Mouse (Mus musculus) CH12F3 (cell line): ENCODE measurements around the gene Olfr520.
"Not testable (repeated sequence)": the region's sequence is repeated elsewhere in the genome, so short reads cannot be mapped to it uniquely, and the experiment has no call there.

ENCODE experiments used
- in situ Hi-C: fragments of 300-500 bp; cut with MboI; formaldehyde crosslinking; loops from 2 replicates; pipeline ENCODE4 v1.14.3; 2020; ENCODE audit warnings: low sequenced_read_pairs

Olfr520 gene

GRCm38 (mm10) chr7:99710476-99710875, 19.6 kb upstream of the Olfr520 start:
- in situ Hi-C loops = no loop called here

DNA sequence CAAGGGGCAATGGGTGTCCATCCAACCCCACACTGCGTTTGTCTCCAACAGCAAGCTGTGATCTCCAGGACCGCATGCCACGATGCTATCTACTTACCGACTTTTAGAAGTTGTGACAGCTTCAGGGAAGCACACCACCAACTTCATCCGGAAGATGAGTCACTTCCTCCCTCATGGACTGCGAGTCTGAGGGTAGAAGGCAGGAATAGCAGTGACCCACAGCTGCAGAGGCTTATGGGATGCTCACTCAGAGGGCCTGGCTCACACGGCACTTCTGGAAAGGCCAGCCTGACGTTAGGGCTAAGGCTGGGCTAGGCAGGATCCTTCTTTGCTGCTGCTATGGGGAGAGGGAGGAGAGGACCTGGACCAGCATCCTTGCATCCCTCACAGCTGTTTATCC, 18.9 kb upstream of the Olfr520 start, which contains the start of gene Slco2b1:
Gene Slco2b1, minus strand, starts transcription at position 175 of the 400 bp plus-strand sequence.
- in situ Hi-C loops = no loop called here

DNA sequence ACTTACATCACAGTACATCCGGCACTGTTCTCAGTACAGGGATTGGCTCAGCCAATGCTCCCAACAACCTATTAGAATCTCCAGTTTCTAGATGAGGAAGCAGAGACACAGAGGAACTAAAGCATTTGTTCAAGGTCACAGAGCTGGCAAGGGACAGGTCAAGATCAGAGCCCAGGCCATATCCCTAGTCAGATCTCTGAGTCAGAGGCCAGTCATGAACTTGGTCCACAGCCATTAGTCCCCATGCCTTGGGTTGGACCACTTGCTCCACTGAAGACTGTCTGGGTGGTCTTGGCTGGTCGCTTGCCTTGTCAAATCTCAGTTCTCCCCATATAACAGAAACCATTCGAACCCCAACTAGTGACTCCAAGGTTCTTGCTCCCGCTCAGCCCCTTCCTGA, 17.6 kb upstream of the Olfr520 start:
- in situ Hi-C loops = no loop called here

DNA sequence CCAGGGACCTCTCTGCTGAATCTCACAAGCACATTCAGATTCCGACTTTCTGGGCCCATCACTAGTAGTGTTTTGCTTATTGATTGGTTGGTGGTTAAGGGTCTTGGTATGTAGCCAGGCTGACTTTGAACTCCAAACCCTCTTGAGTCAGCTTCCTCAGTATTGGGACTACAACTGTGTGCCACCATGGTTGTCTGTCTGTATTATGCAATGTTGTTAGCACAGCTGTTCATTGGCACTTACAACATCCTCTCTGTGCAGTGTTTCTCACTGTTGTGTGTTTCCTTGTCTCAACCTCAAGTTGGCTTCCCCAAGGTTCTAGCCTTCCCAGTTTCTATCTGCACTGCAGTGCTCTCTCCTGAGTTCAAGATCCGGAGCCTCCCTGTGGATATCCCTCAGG, 13.5 kb upstream of the Olfr520 start:
- in situ Hi-C loops = no loop called here

DNA sequence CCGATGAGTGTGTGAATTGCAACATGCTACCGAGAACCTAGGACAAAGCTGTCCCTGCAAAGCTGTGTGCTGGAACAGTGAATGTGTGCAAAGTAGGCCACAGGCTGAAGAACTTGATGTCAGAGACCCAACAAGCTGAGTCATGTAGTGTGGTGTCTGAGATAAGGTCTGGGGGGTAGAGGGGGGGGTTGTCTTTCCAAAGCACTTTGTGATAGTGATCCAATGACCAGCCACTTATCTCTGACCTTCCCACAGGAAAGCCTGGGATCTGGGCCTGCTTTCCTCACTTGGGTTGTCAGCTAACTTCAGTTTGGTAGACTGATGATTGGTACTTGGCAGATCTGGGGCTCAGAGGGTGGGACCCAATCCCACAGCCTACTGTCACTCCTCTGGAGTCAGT, 4.5 kb downstream of the Olfr520 start:
- in situ Hi-C loops = no loop called here

DNA sequence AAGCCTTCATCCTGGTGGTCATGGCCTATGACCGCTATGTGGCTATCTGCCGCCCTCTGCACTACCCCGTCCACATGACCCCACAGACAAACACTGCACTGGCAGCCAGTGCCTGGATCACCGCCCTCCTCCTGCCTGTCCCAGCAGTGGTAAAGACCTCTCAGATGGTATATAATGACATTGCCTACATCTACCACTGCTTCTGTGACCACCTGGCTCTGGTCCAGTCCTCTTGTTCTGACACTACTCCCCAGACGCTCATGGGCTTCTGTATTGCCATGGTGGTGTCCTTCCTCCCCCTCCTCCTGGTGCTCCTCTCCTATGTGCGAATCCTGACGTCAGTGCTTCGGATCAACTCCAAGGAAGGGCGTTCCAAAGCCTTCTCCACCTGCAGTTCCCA, 5.4 kb downstream of the Olfr520 start:
- in situ Hi-C loops = not testable (repeated sequence)

GRCm38 (mm10) chr7:99739276-99739675, 9.2 kb downstream of the Olfr520 start:
- in situ Hi-C loops = no loop called here

GRCm38 (mm10) chr7:99763207-99763606, 33.1 kb downstream of the Olfr520 start, which contains the start of gene Olfr521:
Olfr521 (plus strand) TSS chr7:99763507.
- in situ Hi-C loops = no loop called here

GRCm38 (mm10) chr7:99781385-99781784, 51.3 kb downstream of the Olfr520 start:
- in situ Hi-C loops = no loop called here

GRCm38 (mm10) chr7:99781916-99782315, 51.8 kb downstream of the Olfr520 start:
- in situ Hi-C loops = no loop called here

DNA sequence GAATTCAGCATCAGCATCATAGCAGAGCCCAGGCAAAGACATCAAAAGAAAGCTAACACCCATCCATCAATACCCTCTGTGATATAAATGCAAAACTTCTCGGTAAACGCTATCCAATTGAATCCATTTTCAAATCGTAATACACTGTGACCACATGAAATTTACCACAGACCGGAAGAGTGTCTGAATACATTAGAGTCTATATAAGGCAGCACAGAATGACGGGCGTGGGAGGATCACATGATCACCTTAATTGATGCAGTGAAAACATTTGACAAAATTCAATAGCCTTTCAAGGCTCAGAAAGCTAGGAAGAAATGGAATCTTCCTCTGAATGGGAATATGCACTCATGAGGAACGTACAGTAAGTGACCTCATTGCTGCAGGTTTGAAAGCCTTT, 53.3 kb downstream of the Olfr520 start:
- in situ Hi-C loops = no loop called here

GRCm38 (mm10) chr7:99785553-99785952, 55.5 kb downstream of the Olfr520 start:
- in situ Hi-C loops = no loop called here
